Mouse (Mus musculus): ENCODE measurements around the gene Trim69. TPM values are rescaled to one million over a fixed set of nuclear protein-coding genes. Genes with fewer than 3 reads are reported as not detected.

The Trim69 gene
- total RNA-seq, 4 experiments from 2014 or later = not detected

DNA sequence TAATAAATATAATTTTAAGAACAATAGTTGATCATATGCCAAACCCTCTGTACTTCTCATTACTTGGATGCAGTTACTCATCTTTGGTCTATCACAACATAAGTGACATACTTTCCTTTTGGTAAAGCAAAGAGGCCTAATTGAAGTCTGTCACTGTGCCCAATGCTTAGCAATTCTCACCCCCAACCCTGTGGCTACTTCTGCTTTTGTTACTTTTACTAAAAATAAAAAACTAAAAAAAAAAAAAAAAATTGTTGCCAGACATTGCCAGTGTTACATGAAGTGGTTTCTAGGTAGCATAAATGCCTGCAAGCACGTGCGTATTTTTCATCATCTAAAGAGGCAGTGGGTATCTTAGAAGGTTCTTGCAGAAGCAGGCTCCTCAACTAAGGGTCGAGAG, 7.7 kb upstream of the Trim69 start:
- DNase-seq (ENCODE audit: low spot score in 2 of 2) = no peak

DNA sequence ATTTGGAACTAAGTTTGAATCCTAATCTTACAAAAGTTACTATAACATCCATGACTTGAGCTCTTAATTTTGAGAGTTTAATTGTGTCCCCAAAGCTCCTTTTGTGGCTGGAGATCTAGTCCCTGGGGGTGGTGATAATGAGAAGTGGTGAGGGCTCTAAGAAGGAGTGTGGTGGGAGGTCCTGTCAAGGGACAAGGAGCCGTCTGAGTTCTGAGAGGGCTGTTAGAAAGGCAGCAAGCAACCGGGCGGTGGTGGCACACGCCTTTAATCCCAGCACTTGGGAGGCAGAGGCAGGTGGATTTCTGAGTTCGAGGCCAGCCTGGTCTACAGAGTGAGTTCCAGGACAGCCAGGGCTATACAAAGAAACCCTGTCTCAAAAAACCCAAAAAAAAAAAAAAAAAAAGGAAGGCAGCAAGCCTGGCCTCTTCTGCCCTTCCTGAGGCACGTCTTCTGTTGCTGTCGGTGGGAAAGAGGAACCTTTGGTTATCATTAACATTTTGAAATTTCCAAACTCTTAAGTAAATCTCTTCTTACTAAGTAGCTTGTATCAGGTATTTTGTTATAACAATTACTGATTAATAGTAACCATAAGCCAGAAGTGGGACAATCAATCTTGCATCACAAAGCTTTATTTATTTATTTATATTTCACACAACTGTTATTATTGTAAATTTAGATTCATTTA, 6.7 kb upstream of the Trim69 start:
- DNase-seq (ENCODE audit: low spot score in 2 of 2) = no peak

DNA sequence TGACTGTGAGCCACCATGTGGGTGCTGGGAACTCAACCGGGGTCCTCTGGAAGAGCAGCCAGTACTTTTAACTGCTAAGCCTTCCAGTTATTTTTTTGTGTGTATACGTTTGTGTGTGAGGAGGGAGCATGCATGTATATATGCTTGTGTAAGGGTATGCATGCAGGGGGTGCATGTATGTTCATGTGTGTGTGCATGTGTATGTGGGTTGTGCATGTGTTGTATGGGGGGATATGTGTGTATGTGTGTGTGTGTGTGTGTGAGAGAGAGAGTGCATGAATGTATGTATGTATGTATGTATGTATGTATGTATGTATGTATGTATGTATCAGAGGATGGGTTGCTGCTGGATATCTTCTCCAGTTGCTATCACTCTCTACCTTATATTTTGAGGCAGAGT, 6.0 kb upstream of the Trim69 start:
- no peak for DNase-seq (ENCODE audit: low spot score in 2 of 2)

DNA sequence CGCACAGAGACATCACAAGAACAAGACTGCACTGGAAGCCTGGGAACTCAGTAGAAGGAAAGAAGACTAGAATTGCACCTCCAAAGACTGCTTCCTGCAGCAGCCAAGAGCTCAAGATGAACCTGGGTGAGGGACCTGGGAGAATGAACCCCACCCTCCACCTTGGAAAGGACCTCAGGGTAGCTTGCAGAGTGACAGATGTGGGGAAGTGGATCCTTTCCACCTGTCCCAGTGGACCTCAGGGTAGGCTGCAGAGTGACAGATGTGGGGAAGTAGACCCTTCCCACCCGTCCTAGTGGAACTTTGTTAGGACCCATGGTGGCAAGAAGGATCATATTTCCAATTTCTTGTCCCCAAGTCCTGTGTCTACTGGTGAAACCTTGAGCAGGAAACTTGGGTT, 5.2 kb upstream of the Trim69 start:
- DNase-seq (ENCODE audit: low spot score in 2 of 2) = no peak

DNA sequence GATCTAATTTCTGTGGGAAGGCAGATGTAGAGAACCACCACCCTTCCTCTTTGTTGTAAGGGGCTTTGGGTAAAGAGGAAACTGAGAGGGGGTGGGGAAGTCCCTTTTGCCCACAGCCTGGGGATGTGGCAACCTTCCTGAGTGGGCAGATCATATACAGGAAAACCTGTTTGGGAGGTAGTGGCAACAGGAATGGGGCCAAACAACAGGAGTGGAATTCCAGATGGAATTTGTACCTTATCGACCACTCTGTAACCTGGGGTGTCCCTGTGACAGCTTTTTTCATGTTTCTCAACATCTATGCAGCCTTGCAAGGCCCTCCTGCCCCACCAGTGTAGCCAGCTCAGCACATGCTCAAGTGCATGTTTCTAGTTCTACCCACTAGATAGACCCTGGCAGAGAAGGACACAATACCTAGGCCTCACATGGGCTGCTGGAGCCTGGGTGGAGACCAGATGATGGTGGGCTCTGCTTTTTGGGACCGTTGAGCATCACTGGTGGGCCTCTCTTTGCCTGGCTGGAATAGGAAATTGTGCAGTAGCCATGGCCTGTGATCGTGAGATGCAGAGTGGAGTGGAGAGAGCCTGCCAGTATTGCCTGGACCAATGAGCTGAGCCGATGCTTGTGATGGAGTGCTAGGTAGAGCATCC, 4.3 kb upstream of the Trim69 start:
- no peak for DNase-seq (ENCODE audit: low spot score in 2 of 2)

DNA sequence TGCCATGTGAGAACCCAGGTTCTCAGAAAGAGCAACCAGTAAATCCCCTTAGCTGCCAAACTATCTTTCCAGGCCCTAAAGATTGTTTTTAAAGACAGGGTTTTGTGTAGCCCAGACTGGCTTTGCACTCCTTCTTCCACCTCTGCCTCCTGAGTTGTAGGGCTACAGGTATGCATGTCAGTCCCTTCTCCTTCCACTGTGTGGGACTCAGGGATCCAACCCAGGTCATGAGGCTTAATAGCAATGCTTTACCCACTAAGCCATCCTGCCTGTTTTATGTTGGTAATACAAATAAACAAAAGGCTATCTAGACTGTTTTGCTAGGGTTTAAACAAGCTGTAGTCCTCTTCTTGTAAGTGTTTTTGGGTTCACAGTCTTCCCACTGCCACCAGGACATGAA, 2.9 kb upstream of the Trim69 start:
- DNase-seq (ENCODE audit: low spot score in 2 of 2) = no peak

DNA sequence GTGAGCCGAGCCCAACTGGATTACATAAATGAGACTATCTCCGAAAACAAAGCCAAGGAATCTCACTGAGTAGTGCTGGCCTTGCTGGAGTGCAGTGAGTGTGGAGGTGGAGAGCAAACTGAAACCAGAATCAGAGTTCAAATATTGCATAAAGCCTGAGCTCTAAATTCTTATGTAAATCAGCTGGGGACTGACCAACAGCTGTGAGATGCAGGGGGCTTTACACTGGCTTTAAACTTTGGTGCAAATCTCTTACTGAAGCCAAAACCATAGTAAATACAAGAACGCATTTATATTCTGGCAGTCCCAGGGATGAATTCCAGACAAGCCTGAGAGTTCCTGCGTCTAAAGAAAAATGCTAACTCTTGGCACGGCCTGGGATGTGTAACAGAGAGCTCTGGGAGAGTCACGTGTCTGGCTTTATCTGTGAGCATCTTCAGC, 2.1 kb upstream of the Trim69 start:
- DNase-seq (ENCODE audit: low spot score in 2 of 2) = no peak

DNA sequence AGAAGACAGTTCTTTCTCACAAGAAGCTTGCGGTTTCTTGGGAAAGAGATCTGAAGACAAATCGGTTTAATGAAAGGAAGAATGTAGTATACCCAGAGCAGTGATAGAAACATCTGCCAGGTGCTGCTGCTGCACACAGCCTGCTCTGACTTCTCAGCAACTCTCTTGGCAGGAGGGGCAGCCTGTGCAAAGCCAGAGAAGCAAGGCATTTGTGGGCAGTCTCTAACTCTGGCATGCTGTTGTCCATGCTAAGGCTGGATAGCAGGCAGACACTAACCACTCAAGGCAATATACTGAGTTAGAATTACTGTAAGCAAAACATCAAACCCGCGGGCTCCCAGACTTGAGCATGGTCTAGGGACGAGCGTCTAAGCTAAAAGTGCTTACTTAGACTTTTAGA, 833 bp upstream of the Trim69 start:
- DNase-seq (ENCODE audit: low spot score in 2 of 2) = no peak

DNA sequence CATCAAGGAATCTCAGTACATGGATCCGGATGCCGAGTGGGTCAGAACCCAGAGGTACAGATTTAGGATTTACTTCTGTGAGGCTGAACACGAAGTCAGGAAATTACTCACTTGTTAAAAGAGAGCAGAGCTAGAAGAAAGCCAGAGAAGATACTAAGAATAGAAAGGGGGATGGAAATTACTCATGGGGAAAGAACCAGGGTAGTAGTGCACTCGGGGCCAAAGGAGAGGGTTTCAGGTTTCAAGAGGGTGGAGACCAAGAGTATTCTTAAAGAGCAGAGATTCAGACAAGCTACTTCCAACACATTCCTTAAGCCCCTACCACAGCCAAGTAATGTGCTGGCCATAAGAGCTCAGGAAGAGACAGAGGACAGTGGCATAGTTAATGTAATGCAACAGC, 1.0 kb downstream of the Trim69 start:
- DNase-seq (ENCODE audit: low spot score in 2 of 2) = no peak

DNA sequence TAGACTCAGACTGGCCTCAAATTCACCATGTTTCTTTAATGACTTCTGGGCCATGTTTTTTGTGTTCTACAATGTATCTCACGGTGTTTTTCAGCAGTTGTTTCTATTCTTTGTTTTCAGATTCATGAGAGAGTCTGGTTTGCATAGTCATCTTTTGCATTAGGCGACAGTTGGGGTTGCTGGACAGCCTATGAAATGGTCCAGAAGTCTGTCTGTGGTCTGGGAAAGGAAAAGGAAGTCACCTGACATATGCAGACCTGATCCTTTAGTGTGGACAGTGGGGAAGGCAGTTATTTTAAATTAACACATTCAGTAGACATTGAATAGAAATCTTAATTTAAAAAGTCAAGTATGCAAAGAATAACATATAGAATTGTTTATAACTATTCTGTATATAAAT, 2.0 kb downstream of the Trim69 start:
- no peak for DNase-seq (ENCODE audit: low spot score in 2 of 2)

DNA sequence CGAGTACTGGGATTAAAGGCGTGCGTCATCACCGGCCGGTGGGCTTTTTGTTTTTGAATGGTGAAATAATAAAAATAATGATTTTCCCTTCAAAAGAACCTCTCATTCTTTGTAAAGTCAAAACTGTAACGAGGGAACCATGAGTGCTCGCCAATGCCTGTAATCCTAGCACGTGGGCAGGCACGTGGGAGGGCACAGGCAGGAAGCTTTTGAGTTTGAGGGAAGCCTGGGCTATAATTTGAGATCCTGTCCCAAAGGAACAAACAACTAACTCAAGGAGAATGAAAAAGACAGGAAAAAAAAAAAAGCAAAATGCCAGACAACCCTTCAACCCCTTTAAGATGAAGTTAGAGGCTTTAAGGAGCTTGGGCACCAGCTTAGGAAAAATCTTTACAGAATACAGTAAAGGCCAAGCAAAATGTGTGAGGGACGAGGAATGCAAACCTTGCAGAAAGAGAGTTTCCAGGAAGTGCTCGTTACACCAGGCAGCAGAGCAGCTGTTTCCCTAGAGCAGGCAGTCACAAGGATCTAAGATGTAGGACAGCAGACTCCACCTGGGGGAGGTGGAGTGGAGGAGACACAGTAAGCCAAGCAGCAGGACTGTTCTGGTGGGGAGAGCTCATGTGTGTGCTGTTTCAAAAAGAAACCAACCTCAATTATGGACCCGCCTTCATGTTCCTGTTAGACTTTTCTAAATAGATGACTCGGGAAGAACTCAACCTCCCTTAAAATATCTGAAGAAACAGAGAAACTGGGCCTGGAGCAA, 3.1 kb downstream of the Trim69 start:
- no peak for DNase-seq (ENCODE audit: low spot score in 2 of 2)

DNA sequence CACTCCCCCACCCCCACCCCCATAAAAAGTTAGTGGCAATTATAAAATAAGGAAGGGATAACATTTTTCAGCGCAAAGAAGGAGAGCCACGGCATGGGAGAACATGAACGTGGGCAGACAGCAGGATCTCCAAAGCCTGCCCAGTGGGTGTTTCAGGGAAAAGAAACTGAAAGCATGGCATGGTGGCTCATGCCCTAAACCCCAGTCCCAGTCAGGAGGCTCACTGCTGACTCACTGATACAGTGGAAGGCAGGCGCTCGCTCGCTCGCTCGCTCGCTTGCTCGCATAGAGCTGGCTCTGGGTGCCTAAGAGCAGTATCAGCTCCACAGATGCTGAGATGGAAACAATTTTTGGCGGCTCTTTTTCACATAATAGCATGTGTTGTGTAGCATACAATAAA, 3.8 kb downstream of the Trim69 start:
- no peak for DNase-seq (ENCODE audit: low spot score in 2 of 2)

DNA sequence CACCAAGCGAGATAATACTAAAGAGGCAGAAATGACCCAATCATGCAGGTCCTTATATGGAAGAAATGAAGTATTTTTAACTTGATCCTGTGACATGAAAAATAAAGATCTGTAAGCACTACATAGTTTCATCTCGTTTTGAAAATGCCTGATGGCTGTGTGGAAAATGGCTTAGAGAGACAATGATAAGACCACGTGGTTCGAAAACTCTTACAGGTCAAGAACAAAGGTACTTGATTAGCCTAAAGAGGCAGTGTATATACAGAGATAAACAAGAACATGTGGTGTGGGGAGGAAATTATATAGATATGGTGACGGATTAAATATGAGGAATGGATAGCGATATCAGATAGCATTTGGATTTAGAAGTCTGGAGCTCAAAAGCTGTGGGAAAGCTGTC, 10.8 kb downstream of the Trim69 start:
- DNase-seq (ENCODE audit: low spot score in 2 of 2) = no peak

DNA sequence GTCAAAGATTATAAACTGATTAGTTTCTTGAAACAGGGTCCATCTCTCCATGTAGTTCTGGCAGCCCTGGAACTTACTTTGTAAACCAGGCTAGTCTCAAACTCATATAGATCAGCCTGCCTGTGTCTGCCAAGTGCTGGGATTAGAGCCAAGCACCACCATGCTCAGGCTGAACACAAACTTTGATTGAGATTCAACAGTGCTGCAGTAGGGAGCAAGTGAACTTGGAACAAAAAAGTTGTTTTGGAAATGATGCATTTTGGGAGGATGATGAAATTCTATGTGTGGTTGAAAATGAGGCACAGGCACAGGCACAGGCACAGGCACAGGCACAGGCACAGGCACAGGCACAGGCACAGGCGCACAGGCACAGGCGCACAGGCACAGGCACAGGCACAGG, 11.7 kb downstream of the Trim69 start:
- no peak for DNase-seq (ENCODE audit: low spot score in 2 of 2)

DNA sequence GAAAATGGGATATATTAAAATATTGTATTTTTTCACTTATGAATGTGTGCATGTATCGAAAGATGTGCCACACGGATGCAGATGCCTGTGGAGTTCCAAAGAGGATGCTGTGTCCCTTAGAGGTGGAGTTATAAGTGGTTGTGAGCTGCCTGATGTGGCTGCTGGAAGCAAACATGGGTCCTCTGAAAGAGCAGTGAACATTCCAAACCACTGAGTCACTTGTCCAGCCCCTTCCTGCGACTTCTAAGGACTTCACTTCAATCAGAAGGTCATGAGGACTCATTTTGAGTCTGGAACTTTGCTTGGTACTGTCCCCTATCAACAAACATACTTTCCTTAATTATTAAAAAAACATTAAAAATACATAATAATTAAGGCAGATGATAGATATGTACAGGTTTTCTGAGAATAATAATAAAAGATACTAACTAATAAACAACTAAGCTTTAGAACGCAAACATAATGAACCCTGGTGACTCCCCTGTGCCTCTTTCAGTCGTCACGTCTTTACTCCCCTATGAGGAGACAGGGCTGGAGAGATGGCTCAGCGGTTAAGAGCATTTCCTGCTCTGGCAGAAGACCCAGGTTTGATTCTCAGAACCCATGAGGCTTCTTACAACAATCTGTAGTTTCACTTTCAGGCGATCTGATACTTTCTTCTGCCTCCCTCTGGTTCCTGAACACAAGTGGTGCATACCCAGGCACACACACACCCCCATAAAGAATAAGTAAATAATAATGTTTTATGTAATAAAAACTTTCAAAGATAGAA, 19.7 kb downstream of the Trim69 start:
- DNase-seq (ENCODE audit: low spot score in 2 of 2) = no peak

DNA sequence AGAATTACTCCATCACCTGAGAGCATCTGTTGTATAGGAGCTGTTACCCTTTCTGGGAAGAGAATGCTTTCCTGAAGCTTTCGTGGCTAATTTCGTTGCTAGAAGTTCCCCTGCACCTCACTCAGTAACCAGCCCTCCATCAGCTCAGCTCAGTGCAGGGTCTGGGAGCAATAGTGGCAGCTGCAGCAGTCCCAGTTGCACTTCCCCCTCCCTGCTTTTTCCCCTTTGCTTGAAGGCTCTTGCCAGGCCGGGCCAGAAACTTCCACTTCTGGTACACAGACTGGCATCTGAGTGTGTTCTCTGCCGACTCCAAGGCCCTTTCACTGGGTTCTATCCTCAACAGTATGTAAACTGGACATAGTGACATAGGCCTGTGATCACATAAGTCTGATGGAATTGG, 24.6 kb downstream of the Trim69 start:
- no peak for DNase-seq (ENCODE audit: low spot score in 2 of 2)

DNA sequence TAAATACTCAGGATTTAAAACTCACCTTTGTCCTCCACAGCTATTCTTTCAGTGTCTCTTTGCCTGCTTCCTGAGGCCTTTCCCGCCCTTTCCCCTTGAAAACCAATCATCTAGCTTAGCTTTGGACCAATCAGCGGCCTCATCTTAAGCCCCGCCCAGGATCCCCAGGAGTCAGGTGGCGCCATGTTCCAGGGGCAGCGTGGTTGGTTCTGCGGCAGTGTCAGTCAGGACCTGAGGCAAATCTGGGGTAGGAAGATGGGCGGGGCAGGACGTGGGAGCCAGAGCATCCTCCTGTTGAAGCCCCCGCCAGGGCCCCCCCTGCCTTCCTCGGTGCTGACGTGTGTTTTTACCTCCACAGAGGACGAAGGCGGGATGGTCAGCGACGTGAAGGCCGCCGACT, 25.6 kb downstream of the Trim69 start, which contains the start of the genes Patl2 and Terb2:
Patl2 (minus strand) TSS at position 84 of the 400 bp plus-strand sequence.
Terb2 (plus strand) TSS at position 167 of the 400 bp plus-strand sequence.
- no peak for DNase-seq (ENCODE audit: low spot score in 2 of 2)

DNA sequence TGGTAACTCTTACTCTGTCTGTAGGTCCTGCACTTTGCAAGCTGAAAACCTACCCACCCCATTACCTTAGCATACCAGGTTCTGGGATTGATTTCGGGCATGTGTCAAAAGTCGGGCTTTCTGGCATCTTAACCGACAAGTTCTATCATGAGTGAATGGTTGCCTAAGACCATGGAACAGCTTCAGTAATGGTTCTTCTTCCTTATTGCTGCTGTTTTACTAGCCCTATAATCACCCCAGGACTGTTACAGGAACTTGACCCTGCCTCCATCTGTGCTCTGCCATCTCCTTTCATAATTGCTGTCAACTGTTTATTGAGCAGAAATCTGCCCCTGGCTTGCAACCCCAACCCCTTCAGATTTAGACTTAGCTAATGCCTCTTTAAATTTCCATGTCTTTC, 26.3 kb downstream of the Trim69 start:
- no peak for DNase-seq (ENCODE audit: low spot score in 2 of 2)

DNA sequence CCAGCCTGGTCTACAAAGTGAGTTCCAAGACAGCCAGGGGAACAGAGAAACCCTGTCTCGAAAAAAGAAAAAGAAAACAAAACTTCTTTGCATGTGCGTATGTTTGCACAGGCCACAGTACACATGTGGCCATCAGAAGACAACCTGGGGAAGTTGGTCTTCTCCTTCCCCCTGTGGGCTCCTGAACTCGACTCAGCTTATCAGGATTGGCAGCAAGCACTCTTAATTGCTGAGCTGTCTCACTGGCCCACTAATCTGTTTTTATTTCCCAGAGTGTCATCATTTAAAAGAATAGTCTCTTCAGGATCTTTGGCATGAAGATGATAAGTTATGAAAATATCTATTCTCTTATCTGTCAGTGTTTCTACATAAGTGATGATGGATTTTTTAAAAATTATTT, 31.3 kb downstream of the Trim69 start:
- no peak for DNase-seq (ENCODE audit: low spot score in 2 of 2)

DNA sequence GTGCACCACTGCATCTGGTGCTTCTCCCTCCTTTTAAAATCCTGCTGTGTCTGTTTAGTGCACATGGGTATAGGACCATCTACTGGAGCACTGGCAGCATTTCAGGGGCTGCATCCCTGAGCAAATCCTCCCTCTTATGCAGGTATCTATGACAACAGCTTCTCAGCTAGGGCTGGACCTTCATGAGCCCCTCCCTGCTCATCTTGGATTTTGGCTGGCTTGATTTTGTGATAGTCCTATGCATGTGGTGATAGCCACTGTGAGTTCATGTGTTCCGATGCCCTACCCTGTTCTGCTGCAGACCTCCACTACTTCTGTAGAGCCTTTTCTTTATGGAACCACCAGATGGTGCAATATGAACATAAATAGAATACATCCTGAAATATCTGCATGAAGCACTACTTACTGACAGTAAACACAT, 34.0 kb downstream of the Trim69 start:
- DNase-seq (ENCODE audit: low spot score in 2 of 2) = no peak

DNA sequence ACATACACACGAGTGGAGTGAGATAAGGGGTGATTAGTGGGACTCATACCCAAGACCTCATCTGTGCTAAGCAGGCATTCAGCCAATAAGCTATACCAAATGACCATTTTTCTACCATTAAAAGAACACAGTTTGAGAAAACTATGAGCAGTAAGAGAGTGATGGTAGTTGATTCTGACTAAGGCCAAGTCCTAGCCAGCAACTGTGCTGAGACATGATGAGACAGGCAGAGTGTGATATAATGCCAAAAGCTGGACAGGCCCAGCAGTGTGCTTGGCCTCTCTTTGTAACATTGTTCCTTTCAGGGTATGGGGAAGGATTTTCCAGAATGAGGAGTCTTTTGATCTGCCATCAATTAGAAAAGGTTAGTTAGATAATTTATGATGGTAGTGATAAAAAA, 41.0 kb downstream of the Trim69 start:
- no peak for DNase-seq (ENCODE audit: low spot score in 2 of 2)
